Mouse (Mus musculus): ENCODE data around the gene Zfp628.
"Not testable (repeated sequence)": the region's sequence is repeated elsewhere in the genome, so short reads cannot be mapped to it uniquely, and the experiment has no call there.

Zfp628 gene

DNA sequence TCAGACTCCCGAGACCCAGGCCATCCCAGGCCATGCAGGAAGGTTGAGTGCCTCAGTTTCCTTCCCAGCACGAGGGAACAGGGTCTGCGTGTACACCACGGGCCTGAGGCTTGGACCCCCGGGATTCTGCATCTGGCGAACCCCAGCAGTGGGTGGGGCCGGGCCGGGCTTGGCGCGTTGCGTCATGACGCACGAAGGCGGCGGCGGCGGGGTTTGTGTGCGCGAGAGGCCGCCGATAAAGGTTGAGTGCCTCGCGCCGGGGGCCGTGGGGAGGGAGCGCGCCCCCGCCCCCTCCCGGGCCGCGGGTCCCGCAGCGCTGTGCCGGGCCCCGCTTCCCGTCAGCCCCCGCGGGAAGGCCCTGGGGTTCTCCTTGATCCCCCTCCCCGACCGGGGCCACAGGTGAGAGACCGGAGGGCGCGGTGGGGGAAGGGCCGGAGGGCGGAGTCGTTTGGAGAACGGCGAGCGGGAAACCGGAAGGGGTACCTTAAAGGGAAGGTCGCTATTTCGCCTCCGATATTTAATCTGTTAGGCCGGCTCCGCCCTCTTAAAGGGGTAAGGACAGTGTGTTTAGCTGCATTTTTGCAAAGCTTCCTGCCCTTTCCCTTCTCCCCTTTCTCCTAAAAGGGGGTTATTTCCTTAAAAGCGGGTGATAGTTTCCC lies at the start of gene Zfp628:
Gene Zfp628 (plus strand): TSS at position 211 of the 659 bp plus-strand sequence.
- in situ Hi-C loops (cut with MboI, MseI): no loop called here

- in situ Hi-C loops (cut with MboI, MseI): no loop called here
Observed at GRCm38 (mm10) chr7:4865579-4866493, 49.2 kb upstream of the Zfp628 start.

GRCm38 (mm10) chr7:4866631-4867180 lies 48.3 kb upstream of the Zfp628 start:
- in situ Hi-C loops (cut with MboI, MseI): no loop called here

DNA sequence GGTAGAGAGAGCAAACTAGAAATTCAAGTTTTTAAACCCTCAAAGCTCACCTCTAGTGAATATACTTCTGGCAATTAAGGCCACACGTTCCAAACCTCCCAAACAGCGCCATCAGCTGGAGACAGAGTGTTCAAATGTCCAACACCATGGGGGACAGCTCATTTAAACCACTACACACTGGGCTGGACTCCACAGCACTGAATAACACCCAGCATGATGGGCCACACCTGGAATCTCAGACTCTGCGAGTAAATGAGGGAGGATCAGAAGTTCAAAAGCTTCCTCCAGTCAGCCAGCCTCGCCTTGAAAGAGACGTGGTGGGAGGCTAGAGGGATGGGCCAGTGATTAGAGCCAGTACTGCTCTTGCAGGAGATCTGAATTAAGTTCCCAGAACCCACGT lies 44.9 kb upstream of the Zfp628 start, which contains the start of gene Isoc2b:
Gene Isoc2b (minus strand): TSS at position 126 of the 400 bp plus-strand sequence.
- in situ Hi-C loops (cut with MboI, MseI): no loop called here

- in situ Hi-C loops (cut with MboI, MseI): no loop called here
Observed at GRCm38 (mm10) chr7:4876753-4877221, 38.2 kb upstream of the Zfp628 start, which contains the start of gene Isoc2a. Gene Isoc2a (plus strand): TSS chr7:4877153.

DNA sequence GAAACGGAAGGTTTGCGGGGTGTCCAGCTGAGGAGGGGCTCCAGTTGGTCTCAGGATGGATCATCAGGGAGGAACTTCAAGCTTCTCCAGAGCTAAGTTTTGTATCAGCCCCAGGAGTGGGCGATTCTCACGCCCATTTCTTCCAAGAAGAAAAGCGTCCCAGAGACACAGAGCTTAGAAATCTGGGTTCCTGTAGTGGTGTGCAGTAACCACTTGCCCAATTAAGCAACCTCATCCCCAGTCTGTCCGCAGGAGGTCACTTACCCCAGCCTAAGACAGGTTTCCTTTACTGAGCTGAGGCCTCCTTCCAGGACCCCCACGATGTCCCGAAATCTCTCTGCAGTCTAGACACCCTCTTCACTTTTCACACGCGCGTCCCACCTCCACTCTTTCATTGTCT lies 37.8 kb upstream of the Zfp628 start:
- in situ Hi-C loops (cut with MboI, MseI): no loop called here

GRCm38 (mm10) chr7:4878186-4878585 lies 36.8 kb upstream of the Zfp628 start:
- in situ Hi-C loops (cut with MboI, MseI): no loop called here

- in situ Hi-C loops (cut with MboI, MseI): not testable (repeated sequence)
Observed at GRCm38 (mm10) chr7:4879036-4879435, 36.0 kb upstream of the Zfp628 start.

- in situ Hi-C loops (cut with MboI, MseI): no loop called here
Observed at GRCm38 (mm10) chr7:4886680-4887079, 28.3 kb upstream of the Zfp628 start.

DNA sequence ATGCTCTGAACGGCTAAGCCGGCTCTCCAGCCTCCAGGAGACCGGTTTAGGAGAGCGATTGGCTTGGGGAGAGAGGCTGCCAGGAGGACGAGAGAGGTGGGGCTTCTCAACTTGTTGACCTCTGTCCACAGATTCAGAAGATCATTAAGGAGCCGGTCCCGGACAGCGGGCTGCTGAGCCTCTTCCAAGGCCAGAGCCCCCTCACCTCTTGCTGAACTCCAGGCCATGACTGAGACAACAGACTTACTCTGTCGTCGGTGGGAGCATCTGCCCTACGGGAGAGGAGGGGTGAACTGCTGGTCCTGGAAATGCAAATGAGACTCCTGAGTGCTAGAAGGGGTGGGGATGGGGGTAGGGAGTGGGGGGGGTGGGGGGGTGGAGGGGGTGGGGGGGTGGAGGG lies 19.8 kb upstream of the Zfp628 start:
- in situ Hi-C loops (cut with MboI, MseI): no loop called here

DNA sequence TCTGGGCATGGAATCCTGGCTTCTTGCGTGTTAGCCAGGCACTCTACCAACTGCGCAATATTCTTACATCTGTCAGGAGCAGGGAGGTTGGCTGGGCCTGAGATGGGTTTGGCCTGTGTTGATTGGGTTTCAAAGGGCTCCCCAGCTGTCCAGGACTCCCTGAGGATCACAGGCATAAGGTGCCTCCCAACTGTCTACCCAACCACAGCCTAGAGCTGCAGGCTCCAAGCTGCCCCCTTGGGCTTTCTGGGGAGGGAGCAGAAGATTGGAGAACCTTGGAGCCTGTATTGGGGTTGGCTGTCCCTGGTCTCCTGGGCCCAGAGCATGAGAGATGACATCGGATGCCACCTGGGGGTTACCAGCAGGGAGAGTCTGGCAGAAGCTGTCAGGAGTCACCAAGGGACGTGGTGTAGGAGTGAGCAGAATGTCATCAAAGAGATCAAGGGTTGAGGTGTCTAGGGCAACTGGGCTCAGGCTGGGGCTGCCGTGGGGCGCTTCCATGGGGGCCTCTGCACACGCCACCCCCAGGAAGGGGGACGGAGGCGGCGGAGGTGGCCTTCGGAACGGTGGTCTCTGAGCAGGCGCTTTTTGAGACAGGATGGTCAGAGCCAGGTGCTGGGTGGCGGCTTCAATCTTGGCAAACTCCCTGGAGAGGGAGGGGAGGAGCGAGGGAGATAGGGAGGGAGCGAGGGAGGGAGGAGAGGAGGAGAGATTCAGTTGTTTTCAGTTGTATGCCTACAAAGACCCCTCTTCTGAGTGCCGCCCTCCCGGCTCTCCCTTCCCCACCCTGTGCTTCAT lies 16.0 kb upstream of the Zfp628 start:
- in situ Hi-C loops (cut with MboI, MseI): no loop called here

- in situ Hi-C loops (cut with MboI, MseI): no loop called here
Observed at GRCm38 (mm10) chr7:4899649-4900522, 15.1 kb upstream of the Zfp628 start.

- in situ Hi-C loops (cut with MboI, MseI): no loop called here
Observed at GRCm38 (mm10) chr7:4900523-4900851, 14.5 kb upstream of the Zfp628 start.

DNA sequence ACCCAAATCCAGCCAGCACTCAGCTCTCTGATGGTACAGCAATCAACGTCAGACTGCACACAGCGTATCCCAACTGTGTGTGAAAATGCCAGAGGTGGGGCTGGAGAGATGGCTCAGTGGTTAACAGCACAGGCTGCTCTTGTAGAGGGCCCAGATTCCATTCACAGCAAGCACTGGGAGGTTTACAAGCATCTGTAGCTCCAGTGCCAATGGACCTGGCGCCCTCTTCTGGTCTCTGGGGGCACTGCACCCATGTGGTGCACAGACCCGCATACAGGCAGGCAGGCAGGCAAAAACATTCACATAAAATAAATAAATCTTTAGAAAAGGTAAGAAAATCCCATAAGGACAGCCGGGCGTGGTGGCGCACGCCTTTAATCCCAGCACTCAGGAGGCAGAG lies 13.8 kb upstream of the Zfp628 start:
- in situ Hi-C loops (cut with MboI, MseI): no loop called here

- in situ Hi-C loops (cut with MboI, MseI): no loop called here
Observed at GRCm38 (mm10) chr7:4902404-4902803, 12.6 kb upstream of the Zfp628 start.

DNA sequence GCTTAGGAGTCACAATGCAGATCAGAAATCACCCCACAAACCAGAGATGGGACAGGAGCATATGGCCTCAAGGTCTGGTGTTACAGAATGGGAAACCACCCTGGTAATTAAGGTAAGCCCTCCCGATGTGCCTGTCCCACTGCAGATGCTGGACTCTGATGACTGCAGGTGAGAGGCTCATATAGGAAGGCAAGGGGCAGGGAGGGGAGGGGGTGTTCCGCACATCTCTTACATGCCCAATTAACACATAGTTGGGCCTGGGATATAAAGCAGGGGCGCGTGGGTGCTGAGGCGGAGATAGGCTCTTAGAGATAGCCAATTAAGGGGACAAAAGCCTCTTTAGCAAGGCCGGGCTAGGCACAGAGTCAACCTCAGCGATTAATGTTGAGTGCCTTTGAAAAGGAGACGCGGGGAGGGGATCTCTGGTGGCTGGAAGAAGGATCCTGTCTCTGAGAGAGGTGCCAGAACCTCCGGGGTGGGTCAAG lies 8.5 kb upstream of the Zfp628 start, which contains the start of gene Gm36210:
Gene Gm36210 (minus strand): TSS at position 51 of the 485 bp plus-strand sequence.
- in situ Hi-C loops (cut with MboI, MseI): no loop called here

DNA sequence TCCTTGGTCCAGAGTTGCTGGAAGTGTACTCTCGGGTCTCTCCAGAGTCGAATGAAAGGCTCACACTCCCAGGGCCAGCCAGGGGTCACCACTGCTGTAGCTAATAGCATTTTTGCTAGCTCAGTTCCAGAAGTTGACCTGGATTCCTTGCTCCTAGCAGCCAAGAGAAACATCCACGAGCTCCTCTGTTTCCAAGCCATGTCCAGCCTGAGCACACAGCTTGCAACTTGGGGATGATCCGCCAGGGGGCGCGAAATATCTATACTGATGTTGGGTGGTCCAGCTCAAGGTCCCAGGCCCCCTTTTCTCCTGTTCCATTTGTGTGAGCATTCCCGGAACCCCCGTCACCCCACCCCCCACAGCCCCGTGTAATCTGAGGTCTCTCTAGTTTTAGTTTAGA lies 3.5 kb upstream of the Zfp628 start:
- in situ Hi-C loops (cut with MboI, MseI): loop anchor here (5.0 kb wide), 1 partner anchor 84 kb away; no protein-coding TSS in a partner anchor

DNA sequence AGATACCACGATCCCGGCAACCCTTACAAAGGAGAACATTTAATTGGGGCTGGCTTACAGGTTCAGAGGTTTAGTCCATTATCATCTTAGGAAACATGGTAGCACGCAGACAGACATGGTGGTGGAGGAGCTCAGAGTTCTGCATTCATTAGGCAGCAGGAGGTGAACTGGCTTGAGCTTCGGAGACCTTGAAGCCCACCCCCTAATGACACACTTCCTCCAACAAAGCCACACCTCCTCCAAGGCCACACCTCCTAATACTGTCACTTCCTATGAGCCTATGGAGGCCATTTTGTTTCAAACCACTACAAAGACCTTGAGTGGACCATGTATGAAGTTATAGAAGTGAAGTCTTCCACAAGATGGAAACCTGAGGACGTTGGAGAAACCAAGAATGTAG lies 2.8 kb upstream of the Zfp628 start:
- in situ Hi-C loops (cut with MboI, MseI): loop anchor here (5.0 kb wide), 1 partner anchor 85 kb away; no protein-coding TSS in a partner anchor

GRCm38 (mm10) chr7:4915669-4916416 lies 826 bp downstream of the Zfp628 start:
- in situ Hi-C loops (cut with MboI, MseI): no loop called here

Data from T-helper 2 cell (primary cell).